Mouse (Mus musculus) small intestine, adult 2 months (tissue): ENCODE measurements around the gene Lrrc57. TPM values are rescaled to one million over a fixed set of nuclear protein-coding genes. Genes with fewer than 3 reads are reported as not detected.
"Not testable (repeated sequence)": the region's sequence is repeated elsewhere in the genome, so short reads cannot be mapped to it uniquely, and the experiment has no call there.

Source experiments
- H3K27ac ChIP-seq: fragments of 200-500 bp; 2 replicates; pipeline ENCODE4 v1.5.1; 2012; ENCODE audit warnings: low read depth, low read length, control low read depth, inconsistent platforms; ENCODE audit not compliant: insufficient read depth
- H3K27me3 ChIP-seq: fragments of 200-500 bp; 2 replicates; pipeline ENCODE4 v1.6.1; 2012; ENCODE audit warnings: mild to moderate bottlenecking, moderate library complexity, low read length, inconsistent platforms; ENCODE audit not compliant: control insufficient read depth, insufficient read depth
- H3K36me3 ChIP-seq: fragments of 200-500 bp; 2 replicates; pipeline ENCODE4 v1.6.1; 2012; ENCODE audit warnings: mild to moderate bottlenecking, low read length, control low read depth, inconsistent platforms; ENCODE audit not compliant: control insufficient read depth, insufficient read depth
- H3K4me1 ChIP-seq: fragments of 200-500 bp; 2 replicates; pipeline ENCODE4 v1.6.1; 2012; ENCODE audit warnings: low read length, inconsistent platforms, mixed read lengths; ENCODE audit not compliant: control insufficient read depth, insufficient read depth, insufficient read length
- H3K4me3 ChIP-seq: fragments of 200-500 bp; 2 replicates; pipeline ENCODE4 v1.5.1; 2012; ENCODE audit warnings: low read depth, mild to moderate bottlenecking, control low read depth, inconsistent platforms, low read length, moderate library complexity
- CTCF ChIP-seq: fragments of 200-500 bp; IDR thresholded peaks from 2 replicates; pipeline ENCODE4 v1.5.1; 2012; ENCODE audit warnings: low read depth, mild to moderate bottlenecking, control low read depth, inconsistent platforms, low read length, moderate library complexity, mixed read lengths; ENCODE audit not compliant: insufficient replicate concordance, insufficient read length; ENCODE audit errors: extremely low read depth
- POLR2A ChIP-seq: fragments of 200-500 bp; IDR thresholded peaks from 2 replicates; pipeline ENCODE4 v1.6.1; 2012; ENCODE audit warnings: low read depth, mild to moderate bottlenecking, control low read depth, inconsistent platforms, low read length, moderate library complexity
- WGBS: fragments of 180-500 bp; shearing (Covaris S2); methylation state at CpG from one replicate; pipeline ENCODE4 v1.1.7; 2018; 5-methylcytosine and 5-hydroxymethylcytosine counted together
- polyA plus RNA-seq: library from polyadenylated mRNA; depleted of rRNA; stranded (reverse); fragments of >200 nt; gene quantifications from 2 replicates; pipeline ENCODE4 v1.2.3, GENCODE M21; 2012

Lrrc57 gene
- polyA plus RNA-seq, 1 experiment = 13.1 TPM

DNA sequence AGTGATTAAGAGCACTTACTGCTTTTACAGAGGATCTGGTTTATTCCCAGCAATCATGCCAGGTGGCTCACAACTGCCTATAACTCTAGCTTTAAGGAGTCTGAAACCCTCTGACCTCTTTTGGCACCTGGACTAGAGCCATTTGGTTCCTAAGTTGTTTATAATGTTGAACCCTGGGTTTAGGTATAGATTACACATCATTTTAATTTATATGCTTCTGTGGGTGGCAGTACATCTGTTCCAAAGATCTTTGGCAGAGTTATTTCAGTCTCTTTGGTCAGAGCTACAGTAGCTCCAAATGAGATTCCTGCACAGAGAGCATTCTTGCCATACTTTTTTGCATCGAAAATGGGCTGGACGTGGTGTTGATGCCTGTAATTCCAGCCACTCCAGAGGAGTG is 11.6 kb downstream of the Lrrc57 start:
- H3K36me3 ChIP-seq = peaks cover 47% of the 10 kb centered on the region
- 93% methylated on average over 2 of the region's 2 CpGs for WGBS

DNA sequence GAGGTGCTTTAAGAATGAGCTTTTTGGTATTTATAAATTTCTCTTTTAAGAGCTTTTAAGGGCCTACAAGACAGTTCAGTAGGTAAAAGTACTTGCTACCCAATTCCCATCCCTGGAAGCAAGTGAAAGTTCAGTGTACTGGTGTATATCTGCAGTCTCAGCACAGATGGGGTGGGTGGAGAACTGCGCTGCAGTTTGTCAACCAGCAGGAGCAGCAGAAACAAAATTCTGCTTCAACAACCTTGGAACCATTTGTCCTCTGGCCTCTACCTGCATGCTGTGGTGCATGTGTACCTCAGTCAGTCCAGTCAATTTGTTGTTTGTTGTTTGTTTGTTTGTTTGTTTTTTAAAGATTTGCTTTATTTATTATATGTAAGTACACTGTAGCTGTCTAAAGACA is 17.1 kb downstream of the Lrrc57 start:
- Histone ChIP-seq H3K36me3 (peaks cover 32% of the 10 kb centered on the region), H3K4me1 (peaks cover 3% of the 10 kb centered on the region; the same call in 1 of the 2 replicates), H3K4me3 (no peak overlapping the region), H3K27me3 (no peaks in the 10 kb centered on the region), H3K27ac (no peak overlapping the region)
- WGBS = 90% methylated on average over 1 of the region's 1 CpGs
- TF ChIP-seq CTCF = no peak
- TF ChIP-seq POLR2A = no peak

More for the DNA sequence above, 11.6 kb downstream of the Lrrc57 start:
- Histone ChIP-seq H3K27me3 (no peaks in the 10 kb centered on the region), H3K27ac (no peak overlapping the region), H3K4me3 (no peak overlapping the region), H3K4me1 (no peaks in the 10 kb centered on the region)
- TF ChIP-seq POLR2A (no peak), CTCF (no peak)

GRCm38 (mm10) chr2:120589759-120590158 is 19.6 kb downstream of the Lrrc57 start:
- 85% methylated on average over 5 of the region's 5 CpGs for WGBS
- Histone ChIP-seq H3K4me1 (peaks cover 3% of the 10 kb centered on the region; the same call in 1 of the 2 replicates), H3K27ac (no peak overlapping the region), H3K36me3 (peaks cover 30% of the 10 kb centered on the region), H3K4me3 (no peak overlapping the region), H3K27me3 (no peaks in the 10 kb centered on the region)
- TF ChIP-seq CTCF (no peak), POLR2A (no peak)

- H3K27me3 ChIP-seq = no peaks in the 10 kb centered on the region
- no peaks in the 10 kb centered on the region for H3K36me3 ChIP-seq
- WGBS = 15% methylated on average over 5 of the region's 5 CpGs
- H3K4me3 ChIP-seq = no peak overlapping the region
- TF ChIP-seq POLR2A = no peak
- no peak for TF ChIP-seq CTCF
- H3K27ac ChIP-seq = peak overlapping the region; percentile 56; the same call in 1 of the 2 replicates
- peaks cover 8% of the 10 kb centered on the region for H3K4me1 ChIP-seq
Measured at GRCm38 (mm10) chr2:120578286-120578685, 31.0 kb downstream of the Lrrc57 start.

DNA sequence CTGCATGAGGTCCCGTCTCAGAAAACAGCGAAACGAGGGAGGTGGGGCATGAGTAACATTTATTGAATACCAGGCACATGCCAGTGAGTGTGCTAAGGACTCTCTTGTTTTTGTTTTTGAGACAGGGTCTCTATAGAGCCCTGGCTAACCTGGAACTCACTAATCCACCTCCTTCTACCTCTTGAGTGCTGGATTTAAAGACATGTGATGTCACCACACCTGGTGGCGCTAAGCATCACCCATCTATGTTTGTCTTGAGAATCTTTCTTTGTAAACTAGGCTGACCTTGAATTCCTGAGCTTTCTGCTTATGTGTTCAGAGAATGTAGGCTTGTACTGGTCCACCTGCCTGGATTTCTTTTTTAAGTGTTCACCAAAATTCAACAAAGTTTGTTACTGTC is 31.5 kb downstream of the Lrrc57 start:
- 59% methylated on average over 4 of the region's 4 CpGs for WGBS
- Histone ChIP-seq H3K27me3 (no peaks in the 10 kb centered on the region), H3K4me1 (peaks cover 8% of the 10 kb centered on the region), H3K4me3 (no peak overlapping the region), H3K36me3 (no peaks in the 10 kb centered on the region), H3K27ac (peak overlapping the region; percentile 56; the same call in 1 of the 2 replicates)
- TF ChIP-seq POLR2A (no peak), CTCF (no peak)

DNA sequence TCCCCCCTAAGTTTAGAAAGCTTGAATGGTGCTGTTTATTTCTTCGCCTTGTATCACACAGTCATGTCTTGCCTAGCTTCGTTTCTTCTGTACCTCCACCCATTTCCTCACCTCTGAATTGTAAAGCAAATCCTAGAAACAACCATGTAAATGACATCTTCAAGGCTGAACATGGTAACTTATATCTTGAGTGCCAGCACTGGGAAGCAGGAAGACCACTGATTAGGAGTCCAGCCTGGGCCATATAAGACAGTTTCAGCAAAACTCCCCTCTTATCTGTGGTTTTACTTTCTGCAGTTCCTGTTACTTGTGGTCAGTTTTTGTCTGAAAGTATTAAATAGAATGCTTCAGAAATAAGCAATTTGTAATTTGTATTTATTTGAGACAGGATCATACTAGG is 33.3 kb downstream of the Lrrc57 start:
- no peak for TF ChIP-seq CTCF
- TF ChIP-seq POLR2A = no peak
- 85% methylated on average over 2 of the region's 2 CpGs for WGBS

DNA sequence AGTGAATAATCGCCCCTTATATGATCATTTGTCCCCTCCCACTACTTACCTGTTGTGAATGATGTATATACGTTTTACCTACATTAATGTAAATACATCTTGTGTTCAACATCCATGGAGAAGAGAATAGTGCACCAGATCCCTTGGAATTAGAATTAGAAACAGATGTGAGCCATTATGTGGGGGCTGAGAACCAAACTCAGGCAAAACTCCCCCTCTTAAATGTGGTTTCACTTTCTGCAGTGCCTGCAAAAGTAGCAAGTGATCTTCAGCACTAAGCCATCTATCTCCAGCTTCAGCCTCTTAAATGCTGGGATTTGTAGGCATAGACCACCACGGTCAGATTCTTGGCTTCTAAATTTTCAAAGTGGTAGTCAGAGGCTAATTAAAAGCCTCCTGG is 34.2 kb downstream of the Lrrc57 start:
- WGBS = 75% methylated on average over 3 of the region's 3 CpGs
- Histone ChIP-seq H3K27ac (no peak overlapping the region), H3K27me3 (no peaks in the 10 kb centered on the region), H3K4me1 (peaks cover 6% of the 10 kb centered on the region), H3K4me3 (no peak overlapping the region), H3K36me3 (peaks cover 4% of the 10 kb centered on the region; the same call in 1 of the 2 replicates)
- TF ChIP-seq CTCF = no peak
- no peak for TF ChIP-seq POLR2A

More for the DNA sequence above, 33.3 kb downstream of the Lrrc57 start:
- Histone ChIP-seq H3K4me1 (peaks cover 6% of the 10 kb centered on the region), H3K4me3 (no peak overlapping the region), H3K27ac (no peak overlapping the region), H3K36me3 (peaks cover 4% of the 10 kb centered on the region; the same call in 1 of the 2 replicates), H3K27me3 (no peaks in the 10 kb centered on the region)

- H3K36me3 ChIP-seq, H3K27ac ChIP-seq, H3K4me1 ChIP-seq, H3K4me3 ChIP-seq, H3K27me3 ChIP-seq: not testable (repeated sequence)
- 93% methylated on average over 3 of the region's 3 CpGs for WGBS
Measured at GRCm38 (mm10) chr2:120572161-120572560, 37.2 kb downstream of the Lrrc57 start.
